Mouse (Mus musculus) liver, postnatal 0 days (tissue): ENCODE data around the gene Dmrtc1b. TPM values are rescaled to one million over a fixed set of nuclear protein-coding genes. Genes with fewer than 3 reads are reported as not detected.
"Not testable (repeated sequence)": the region's sequence is repeated elsewhere in the genome, so short reads cannot be mapped to it uniquely, and the experiment has no call there.

Experiments
- ATAC-seq: fragments of 200-750 bp; cut with Nextera tagmentation; 2 replicates; pipeline ENCODE4 v1.8.0; 2017; ENCODE audit warnings: mild to moderate bottlenecking, moderate library complexity
- DNase-seq: peaks from one replicate; pipeline ENCODE4 v3.0.0-alpha.2; 2016
- H3K27ac ChIP-seq: fragments of 300-500 bp; sonication (generic); 2 replicates; pipeline ENCODE4 v1.5.1; 2014; ENCODE audit warnings: antibody characterized with exemption, moderate library complexity, mild to moderate bottlenecking, low read depth
- H3K27me3 ChIP-seq: fragments of 300-500 bp; sonication (generic); 2 replicates; pipeline ENCODE4 v1.6.1; 2014; ENCODE audit warnings: low read length, control low read depth, mixed read lengths; ENCODE audit not compliant: insufficient read depth
- H3K36me3 ChIP-seq: fragments of 300-500 bp; sonication (generic); replicated peaks from 2 replicates; pipeline ENCODE4 v1.6.1; 2014; ENCODE audit warnings: mild to moderate bottlenecking, control low read depth, low read length, moderate library complexity, mixed read lengths; ENCODE audit not compliant: insufficient read depth
- H3K4me1 ChIP-seq: fragments of 300-500 bp; sonication (generic); 2 replicates; pipeline ENCODE4 v1.6.1; 2014; ENCODE audit warnings: antibody characterized with exemption, mild to moderate bottlenecking, control low read depth; ENCODE audit not compliant: insufficient read depth
- H3K4me2 ChIP-seq: fragments of 300-500 bp; sonication (generic); 2 replicates; pipeline ENCODE4 v1.6.1; 2014; ENCODE audit warnings: low read depth, mild to moderate bottlenecking, low read length, moderate library complexity, mixed read lengths
- H3K4me3 ChIP-seq: fragments of 300-500 bp; sonication (generic); 2 replicates; pipeline ENCODE4 v1.5.1; 2014; ENCODE audit warnings: low read depth, low read length
- H3K9ac ChIP-seq: fragments of 300-500 bp; sonication (generic); replicated peaks from 2 replicates; pipeline ENCODE4 v1.6.1; 2014; ENCODE audit warnings: mild to moderate bottlenecking, moderate library complexity
- H3K9me3 ChIP-seq: fragments of 300-500 bp; sonication (generic); 2 replicates; pipeline ENCODE4 v1.6.1; 2016; ENCODE audit warnings: mild to moderate bottlenecking, control low read depth, low read length, mixed read lengths
- CTCF ChIP-seq: sonication (generic); IDR thresholded peaks from 2 replicates; pipeline ENCODE4 v1.5.1; 2016; ENCODE audit warnings: antibody characterized with exemption, low read depth
- EP300 ChIP-seq: IDR thresholded peaks from 2 replicates; pipeline ENCODE4 v1.6.1; 2016; ENCODE audit warnings: antibody characterized with exemption, low read depth, mild to moderate bottlenecking
- WGBS: fragments of 180-500 bp; shearing (Covaris S2); extraction: QIAGEN DNeasy Blood & Tissue Kit; methylation state at CpG from one replicate; pipeline ENCODE4 v1.1.7; 2014; ENCODE audit not compliant: insufficient replicate concordance; 5-methylcytosine and 5-hydroxymethylcytosine counted together
- polyA plus RNA-seq: library from polyadenylated mRNA; unstranded; fragments of >200 nt; fragmentation: Nextera tagmentation; extraction: Ambion mirVana; gene quantifications from 2 replicates; pipeline ENCODE4 v1.2.1, GENCODE M21; 2015

Dmrtc1b gene
- polyA plus RNA-seq = not detected in 2 replicates

GRCm38 (mm10) chrX:102707535-102707934 lies at the start of gene Dmrtc1b, which contains the start of gene Gm9112:
Dmrtc1b (plus strand) TSS chrX:102707865.
Gm9112 (minus strand) TSS chrX:102707635.
- H3K27ac ChIP-seq, H3K4me3 ChIP-seq, H3K9me3 ChIP-seq, H3K4me2 ChIP-seq, ATAC-seq, H3K36me3 ChIP-seq, H3K4me1 ChIP-seq, DNase-seq, H3K27me3 ChIP-seq, H3K9ac ChIP-seq: not testable (repeated sequence)
- 73% methylated on average over 4 of the region's 10 CpGs for WGBS

GRCm38 (mm10) chrX:102660712-102661111 lies 47.0 kb upstream of the Dmrtc1b start:
- Histone ChIP-seq H3K27me3 (no peaks in the 10 kb centered on the region), H3K4me3 (no peak overlapping the region), H3K27ac (no peak overlapping the region), H3K9ac (no peak overlapping the region), H3K9me3 (no peaks in the 10 kb centered on the region), H3K4me2 (no peak overlapping the region), H3K4me1 (no peaks in the 10 kb centered on the region), H3K36me3 (no peaks in the 10 kb centered on the region)
- peak; percentile 54 for TF ChIP-seq CTCF
- no peak for TF ChIP-seq EP300
- ATAC-seq = no peak
- 20% methylated on average over 3 of the region's 3 CpGs for WGBS
- no peak for DNase-seq

DNA sequence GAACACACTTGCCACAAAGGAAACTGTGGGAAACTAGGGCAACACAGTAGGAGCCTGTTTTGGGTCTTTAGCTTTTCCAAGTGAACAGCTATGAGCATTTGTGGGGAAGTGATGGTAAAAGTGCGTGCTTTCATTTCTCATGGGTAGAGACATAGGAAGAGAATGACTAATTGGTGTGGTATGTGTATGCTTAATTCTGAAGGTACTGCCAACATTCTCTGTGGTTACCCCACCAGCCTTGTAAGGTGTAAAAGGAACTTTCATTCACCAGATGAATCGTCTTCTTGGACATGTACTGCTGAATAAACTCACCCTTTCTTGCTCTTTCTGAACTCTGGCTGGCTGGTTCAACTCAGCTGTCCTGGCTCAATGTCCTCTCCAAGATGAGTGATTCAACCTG lies 41.0 kb upstream of the Dmrtc1b start:
- H3K9me3 ChIP-seq = no peaks in the 10 kb centered on the region
- DNase-seq = no peak
- no peak overlapping the region for H3K9ac ChIP-seq
- no peaks in the 10 kb centered on the region for H3K36me3 ChIP-seq
- H3K27ac ChIP-seq = no peak overlapping the region
- no peak overlapping the region for H3K4me2 ChIP-seq
- H3K4me1 ChIP-seq = no peaks in the 10 kb centered on the region
- H3K4me3 ChIP-seq = no peak overlapping the region
- TF ChIP-seq EP300 = no peak
- TF ChIP-seq CTCF = no peak
- no peaks in the 10 kb centered on the region for H3K27me3 ChIP-seq
- WGBS = 62% methylated on average over 2 of the region's 2 CpGs
- no peak for ATAC-seq

- H3K27me3 ChIP-seq, H3K4me2 ChIP-seq, H3K27ac ChIP-seq, H3K9me3 ChIP-seq, DNase-seq, H3K4me3 ChIP-seq, H3K36me3 ChIP-seq, H3K4me1 ChIP-seq, H3K9ac ChIP-seq, ATAC-seq: not testable (repeated sequence)
- WGBS = 64% methylated on average over 3 of the region's 3 CpGs
Measured at GRCm38 (mm10) chrX:102684706-102685105, 23.0 kb upstream of the Dmrtc1b start.

- not testable (repeated sequence) for H3K4me3 ChIP-seq, H3K27me3 ChIP-seq, H3K36me3 ChIP-seq, H3K9me3 ChIP-seq, DNase-seq, H3K9ac ChIP-seq, H3K4me1 ChIP-seq, H3K4me2 ChIP-seq, ATAC-seq, H3K27ac ChIP-seq
- 81% methylated on average over 5 of the region's 5 CpGs for WGBS
Measured at GRCm38 (mm10) chrX:102686872-102687271, 20.8 kb upstream of the Dmrtc1b start, which contains the start of gene Gm3880. Gm3880 (minus strand) TSS chrX:102686972.

GRCm38 (mm10) chrX:102689252-102689651 lies 18.4 kb upstream of the Dmrtc1b start:
- not testable (repeated sequence) for H3K27me3 ChIP-seq, H3K36me3 ChIP-seq, H3K4me2 ChIP-seq, ATAC-seq, H3K27ac ChIP-seq, H3K4me1 ChIP-seq, H3K4me3 ChIP-seq, H3K9me3 ChIP-seq, H3K9ac ChIP-seq
- TF ChIP-seq CTCF = peak; percentile 58
- peak; percentile 12 for DNase-seq
- 6% methylated on average over 4 of the region's 4 CpGs for WGBS

GRCm38 (mm10) chrX:102700636-102701035 lies 7.0 kb upstream of the Dmrtc1b start:
- not testable (repeated sequence) for H3K4me2 ChIP-seq, H3K27me3 ChIP-seq, H3K4me3 ChIP-seq, H3K4me1 ChIP-seq, H3K9me3 ChIP-seq, H3K9ac ChIP-seq, H3K27ac ChIP-seq, H3K36me3 ChIP-seq, DNase-seq, ATAC-seq
- 64% methylated on average over 3 of the region's 3 CpGs for WGBS

DNA sequence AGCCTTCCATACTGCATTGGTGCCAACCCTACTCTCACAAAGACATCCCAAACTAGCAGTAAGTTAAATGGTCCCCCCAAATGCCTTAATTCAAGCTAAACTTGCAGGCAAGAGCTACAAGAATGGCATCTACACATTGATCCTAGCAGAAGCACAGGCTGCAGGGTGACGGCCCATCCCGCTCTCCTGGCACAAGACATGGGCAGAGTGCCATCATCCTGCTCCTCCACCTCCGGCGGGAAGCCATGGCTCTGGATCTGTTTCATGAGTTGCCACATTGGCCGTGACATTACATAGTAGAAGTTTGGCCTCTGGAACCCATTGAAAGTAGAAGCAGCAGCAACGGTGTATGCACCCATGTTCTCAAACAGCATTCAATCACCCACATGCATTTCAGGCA lies 16.6 kb downstream of the Dmrtc1b start:
- not testable (repeated sequence) for H3K9me3 ChIP-seq, H3K27ac ChIP-seq, DNase-seq, H3K4me2 ChIP-seq, H3K27me3 ChIP-seq, H3K4me3 ChIP-seq, H3K4me1 ChIP-seq, ATAC-seq, H3K36me3 ChIP-seq, H3K9ac ChIP-seq
- WGBS = 77% methylated on average over 6 of the region's 6 CpGs
